Mouse (Mus musculus) liver, embryonic 16.5 days (tissue): ENCODE measurements around the gene Pcx. TPM values are rescaled to one million over a fixed set of nuclear protein-coding genes. Genes with fewer than 3 reads are reported as not detected.
A peak's percentile ranks its signal among the peaks of the same experiment; 100 is the strongest.

Source experiments
- ATAC-seq: fragments of 200-750 bp; cut with Nextera tagmentation; 2 replicates; pipeline ENCODE4 v1.8.0; 2017; ENCODE audit warnings: low read depth, mild to moderate bottlenecking, moderate number of reproducible peaks, moderate library complexity
- H3K27ac ChIP-seq: fragments of 300-500 bp; sonication (generic); 2 replicates; pipeline ENCODE4 v1.5.1; 2014; ENCODE audit warnings: mild to moderate bottlenecking, low read length
- H3K27me3 ChIP-seq: fragments of 300-500 bp; sonication (generic); 2 replicates; pipeline ENCODE4 v1.6.1; 2014; ENCODE audit warnings: low read depth, low read length, mixed read lengths; ENCODE audit not compliant: control insufficient read depth, insufficient read depth
- H3K36me3 ChIP-seq: fragments of 300-500 bp; sonication (generic); 2 replicates; pipeline ENCODE4 v1.6.1; 2014; ENCODE audit warnings: mild to moderate bottlenecking; ENCODE audit not compliant: control insufficient read depth, insufficient read depth
- H3K4me1 ChIP-seq: fragments of 300-500 bp; sonication (generic); 2 replicates; pipeline ENCODE4 v1.6.1; 2014; ENCODE audit warnings: low read depth, low read length, mixed read lengths; ENCODE audit not compliant: control insufficient read depth
- H3K4me2 ChIP-seq: fragments of 300-500 bp; sonication (generic); 2 replicates; pipeline ENCODE4 v1.6.1; 2014; ENCODE audit warnings: low read depth, low read length, mixed read lengths
- H3K4me3 ChIP-seq: fragments of 300-500 bp; sonication (generic); 2 replicates; pipeline ENCODE4 v1.5.1; 2014; ENCODE audit warnings: low read depth, mild to moderate bottlenecking, low read length
- H3K9ac ChIP-seq: fragments of 300-500 bp; sonication (generic); 2 replicates; pipeline ENCODE4 v1.6.1; 2014; ENCODE audit warnings: low read depth, low read length
- H3K9me3 ChIP-seq: fragments of 300-500 bp; sonication (generic); replicated peaks from 2 replicates; pipeline ENCODE4 v1.6.1; 2016; ENCODE audit warnings: low read length; ENCODE audit not compliant: control insufficient read depth
- WGBS: fragments of 180-500 bp; shearing (Covaris S2); extraction: QIAGEN DNeasy Blood & Tissue Kit; methylation state at CpG from one replicate; pipeline ENCODE4 v1.1.7; 2014; ENCODE audit not compliant: insufficient replicate concordance; 5-methylcytosine and 5-hydroxymethylcytosine counted together
- polyA plus RNA-seq: library from polyadenylated mRNA; unstranded; fragments of >200 nt; fragmentation: Nextera tagmentation; extraction: Ambion mirVana; gene quantifications from 2 replicates; pipeline ENCODE4 v1.2.1, GENCODE M21; 2015

The Pcx gene
- polyA plus RNA-seq, 1 experiment from 2014 or later = 118 TPM

GRCm38 (mm10) chr19:4613464-4614304, 103.4 kb downstream of the Pcx start:
- no peak overlapping the region for H3K4me2 ChIP-seq
- no peak overlapping the region for H3K27ac ChIP-seq
- WGBS = 88% methylated on average over 33 of the region's 33 CpGs
- peaks cover 19% of the 10 kb centered on the region for H3K4me1 ChIP-seq
- H3K36me3 ChIP-seq = no peaks in the 10 kb centered on the region; the same call in 1 of the 2 replicates
- H3K9me3 ChIP-seq = no peaks in the 10 kb centered on the region
- peaks cover 12% of the 10 kb centered on the region for H3K27me3 ChIP-seq
- no peak overlapping the region for H3K9ac ChIP-seq
- no peak overlapping the region for H3K4me3 ChIP-seq
- no peak for ATAC-seq

DNA sequence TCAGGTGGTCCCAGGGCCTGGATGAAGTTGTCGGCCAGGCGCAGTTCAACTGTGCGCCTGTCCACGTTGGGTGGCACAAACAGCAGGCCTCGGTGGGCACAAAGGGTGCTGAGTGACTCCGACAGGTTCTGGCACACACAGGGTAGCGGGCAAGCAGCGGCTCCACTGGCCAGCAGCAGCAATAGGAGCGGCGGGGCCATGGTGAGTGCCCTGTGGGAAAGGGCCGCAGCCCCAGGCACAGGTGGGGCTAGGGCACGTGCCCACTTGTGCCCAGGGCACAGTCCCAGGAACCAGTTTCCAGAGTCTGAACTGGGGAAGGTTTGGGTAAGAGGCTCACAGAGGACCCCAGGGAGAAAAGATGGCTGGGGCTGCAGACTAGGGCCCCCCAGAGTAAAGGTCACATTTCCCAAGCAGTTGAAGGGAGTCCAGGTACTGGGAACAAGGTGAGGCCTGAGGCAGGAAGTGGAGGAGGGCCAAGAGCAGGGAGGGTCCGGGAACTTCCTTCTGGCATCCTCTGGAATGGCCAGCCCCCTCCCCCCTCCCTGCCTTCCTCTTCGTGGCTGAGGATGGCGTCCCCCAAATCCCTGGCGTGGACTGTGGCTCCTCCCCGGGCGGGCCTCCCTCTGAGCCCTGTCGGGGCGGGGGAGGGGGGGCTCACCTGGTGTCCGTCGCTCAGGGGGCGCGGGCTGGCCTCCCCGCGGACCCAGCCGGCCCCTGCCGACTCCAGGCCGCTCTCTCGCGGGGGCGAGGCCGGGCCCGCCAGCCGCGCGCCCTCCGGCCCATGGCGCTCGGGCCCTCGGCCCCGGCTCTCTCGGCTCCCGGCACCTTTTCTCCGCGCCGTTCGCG, 104.3 kb downstream of the Pcx start:
- Histone ChIP-seq H3K4me3 (peak overlapping the region; percentile 65), H3K9ac (peak overlapping the region; percentile 63), H3K36me3 (peaks cover 7% of the 10 kb centered on the region), H3K4me1 (peaks cover 19% of the 10 kb centered on the region), H3K27ac (no peak overlapping the region), H3K9me3 (no peaks in the 10 kb centered on the region), H3K4me2 (peak overlapping the region; percentile 94), H3K27me3 (peaks cover 12% of the 10 kb centered on the region)
- ATAC-seq = no peak
- 29% methylated on average over 37 of the region's 49 CpGs for WGBS

DNA sequence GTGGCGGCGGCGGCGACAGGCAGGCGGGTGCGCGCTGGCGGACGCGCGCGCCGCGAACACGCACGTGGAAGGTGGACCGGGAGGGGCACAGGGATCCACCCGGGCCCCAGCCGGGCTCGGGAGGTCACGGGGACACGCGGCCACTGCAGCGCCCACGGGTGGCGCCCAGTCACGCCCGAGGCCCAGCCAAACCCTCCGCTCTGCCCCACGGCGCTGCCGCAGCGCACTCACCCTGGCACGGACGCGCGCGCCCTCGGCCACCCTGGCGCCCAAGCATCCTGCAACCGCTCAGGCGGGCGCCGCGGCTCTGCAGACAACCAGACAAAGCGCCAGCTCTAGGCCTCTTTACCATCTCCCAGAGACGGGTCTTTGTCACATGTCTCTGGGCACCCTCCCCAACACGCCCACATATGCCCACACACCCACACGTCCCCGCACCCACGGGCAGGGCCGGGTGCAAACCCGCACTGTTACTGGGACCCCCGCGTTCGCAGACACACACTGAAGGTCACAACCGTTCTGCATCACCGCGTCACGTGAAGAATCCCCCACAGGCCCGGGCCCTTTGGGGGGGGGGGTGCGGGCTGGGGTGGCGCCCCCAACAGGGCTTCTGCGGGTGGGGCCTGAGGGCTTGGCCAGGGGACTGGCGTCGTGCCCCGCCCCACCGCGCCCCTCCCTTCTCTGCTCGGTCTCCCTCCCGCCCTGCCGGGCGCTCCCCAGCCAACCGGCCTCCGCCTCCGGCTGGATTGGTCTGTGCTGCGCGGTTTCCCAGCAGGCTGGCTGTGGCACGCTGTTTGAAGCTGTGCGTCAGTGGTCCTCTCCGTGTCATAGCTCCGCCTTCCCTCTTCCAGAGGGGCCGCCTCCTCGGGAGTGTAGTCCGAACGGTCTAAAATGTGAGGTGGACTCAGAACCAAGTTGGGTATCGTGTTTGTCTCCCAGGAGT, 105.2 kb downstream of the Pcx start, which contains the start of gene Lrfn4:
TSS of gene Lrfn4 (minus strand) at position 517 of the 943 bp plus-strand sequence.
- peak; percentile 84 for ATAC-seq
- WGBS = under 1% methylated on average over 85 of the region's 87 CpGs

GRCm38 (mm10) chr19:4616546-4616945, 106.3 kb downstream of the Pcx start:
- no peak overlapping the region for H3K27ac ChIP-seq
- H3K4me2 ChIP-seq = no peak overlapping the region
- H3K4me1 ChIP-seq = peaks cover 19% of the 10 kb centered on the region
- H3K9me3 ChIP-seq = no peaks in the 10 kb centered on the region
- WGBS = 36% methylated on average over 4 of the region's 4 CpGs
- H3K27me3 ChIP-seq = peaks cover 12% of the 10 kb centered on the region
- peaks cover 16% of the 10 kb centered on the region for H3K36me3 ChIP-seq
- ATAC-seq = no peak
- H3K9ac ChIP-seq = no peak overlapping the region
- no peak overlapping the region for H3K4me3 ChIP-seq

More for the DNA sequence above, 105.2 kb downstream of the Pcx start, which contains the start of gene Lrfn4:
- peaks cover 9% of the 10 kb centered on the region for H3K36me3 ChIP-seq
- H3K4me3 ChIP-seq = peak within 1 kb of the TSS; percentile 65
- H3K4me2 ChIP-seq = peak within 1 kb of the TSS; percentile 94
- H3K27me3 ChIP-seq = peaks cover 12% of the 10 kb centered on the region
- H3K4me1 ChIP-seq = peaks cover 19% of the 10 kb centered on the region
- H3K9ac ChIP-seq = peak within 1 kb of the TSS; percentile 63
- H3K9me3 ChIP-seq = no peaks in the 10 kb centered on the region
- H3K27ac ChIP-seq = no peak within 1 kb of the TSS

GRCm38 (mm10) chr19:4618183-4618582, 107.9 kb downstream of the Pcx start:
- peaks cover 19% of the 10 kb centered on the region for H3K4me1 ChIP-seq
- no peak overlapping the region for H3K4me3 ChIP-seq
- H3K4me2 ChIP-seq = no peak overlapping the region
- 34% methylated on average over 18 of the region's 18 CpGs for WGBS
- ATAC-seq = no peak
- no peak overlapping the region for H3K9ac ChIP-seq
- H3K9me3 ChIP-seq = no peaks in the 10 kb centered on the region
- no peak overlapping the region for H3K27ac ChIP-seq
- peaks cover 12% of the 10 kb centered on the region for H3K27me3 ChIP-seq
- H3K36me3 ChIP-seq = peaks cover 25% of the 10 kb centered on the region

DNA sequence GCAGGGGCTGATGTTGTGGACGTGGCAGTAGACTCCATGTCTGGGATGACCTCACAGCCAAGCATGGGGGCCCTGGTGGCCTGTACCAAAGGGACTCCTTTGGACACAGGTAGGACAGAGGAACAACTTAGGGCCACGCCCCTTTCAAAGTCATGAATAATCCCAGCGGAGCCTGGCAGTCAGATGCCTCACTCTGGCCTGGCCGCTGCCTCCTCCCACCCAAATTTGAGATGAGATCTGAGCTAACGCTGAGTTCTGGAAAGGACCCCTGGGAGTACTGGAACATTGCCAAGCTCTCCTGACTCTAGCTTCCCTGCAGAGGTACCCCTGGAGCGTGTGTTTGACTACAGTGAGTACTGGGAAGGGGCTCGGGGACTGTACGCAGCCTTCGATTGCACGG, 109.2 kb downstream of the Pcx start:
- ATAC-seq = no peak
- Histone ChIP-seq H3K4me1 (peaks cover 20% of the 10 kb centered on the region), H3K36me3 (peaks cover 28% of the 10 kb centered on the region), H3K4me3 (no peak overlapping the region), H3K9ac (no peak overlapping the region), H3K27ac (no peak overlapping the region), H3K4me2 (no peak overlapping the region), H3K27me3 (peaks cover 11% of the 10 kb centered on the region), H3K9me3 (no peaks in the 10 kb centered on the region)
- WGBS = 75% methylated on average over 10 of the region's 10 CpGs

GRCm38 (mm10) chr19:4620721-4621120, 110.4 kb downstream of the Pcx start:
- 0 out of 2 replicates have a peak, but pooled peaks cover 4% of the 10 kb centered on the region for H3K27me3 ChIP-seq
- H3K9me3 ChIP-seq = no peaks in the 10 kb centered on the region
- WGBS = 81% methylated on average over 7 of the region's 7 CpGs
- H3K36me3 ChIP-seq = peaks cover 28% of the 10 kb centered on the region
- no peak overlapping the region for H3K4me2 ChIP-seq
- H3K4me3 ChIP-seq = no peak overlapping the region
- no peak overlapping the region for H3K27ac ChIP-seq
- no peak for ATAC-seq
- no peak overlapping the region for H3K9ac ChIP-seq
- H3K4me1 ChIP-seq = peaks cover 13% of the 10 kb centered on the region

DNA sequence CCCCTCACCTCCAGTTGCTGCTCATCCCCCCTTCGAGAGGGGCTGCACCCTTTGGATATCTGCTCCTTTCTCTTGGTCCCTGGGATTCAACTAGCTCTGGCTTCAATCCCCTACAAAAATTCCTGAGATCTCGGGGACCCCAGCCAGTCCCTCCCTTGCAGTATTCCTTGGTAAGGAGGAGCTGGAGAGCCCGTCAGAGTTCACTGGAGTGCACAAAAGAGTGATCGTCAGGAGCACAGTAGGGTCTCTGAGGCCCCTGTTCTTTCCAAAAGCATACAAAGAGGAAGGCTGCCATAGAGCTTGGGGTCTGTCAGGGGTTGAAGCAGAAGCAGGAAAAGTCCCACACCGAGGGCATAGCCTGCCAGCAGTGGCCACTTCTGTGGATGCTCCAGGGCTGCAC, 112.5 kb downstream of the Pcx start:
- Histone ChIP-seq H3K9me3 (no peaks in the 10 kb centered on the region), H3K27me3 (no peaks in the 10 kb centered on the region), H3K36me3 (peaks cover 28% of the 10 kb centered on the region), H3K9ac (no peak overlapping the region), H3K27ac (no peak overlapping the region), H3K4me1 (peaks cover 16% of the 10 kb centered on the region), H3K4me2 (no peak overlapping the region), H3K4me3 (no peak overlapping the region)
- no peak for ATAC-seq
- 74% methylated on average over 5 of the region's 5 CpGs for WGBS
